Mouse (Mus musculus) liver, embryonic 13.5 days (tissue): Measurements from ENCODE around the gene Fgfrl1. TPM values are rescaled to one million over a fixed set of nuclear protein-coding genes. Genes with fewer than 3 reads are reported as not detected.

Experiments used
- ATAC-seq: fragments of 200-750 bp; cut with Nextera tagmentation; 2 replicates; pipeline ENCODE4 v1.8.0; 2017; ENCODE audit warnings: low read depth, mild to moderate bottlenecking, moderate number of reproducible peaks, moderate library complexity
- DNase-seq: peaks from one replicate; pipeline ENCODE4 v3.0.0; 2022
- H3K27ac ChIP-seq: fragments of 300-500 bp; sonication (generic); 2 replicates; pipeline ENCODE4 v1.5.1; 2015; ENCODE audit warnings: moderate library complexity, mild to moderate bottlenecking, inconsistent platforms
- H3K27me3 ChIP-seq: fragments of 300-500 bp; sonication (generic); 2 replicates; pipeline ENCODE4 v1.6.1; 2015; ENCODE audit warnings: mild to moderate bottlenecking, inconsistent platforms
- H3K36me3 ChIP-seq: fragments of 300-500 bp; sonication (generic); 2 replicates; pipeline ENCODE4 v1.6.1; 2015; ENCODE audit warnings: mild to moderate bottlenecking, inconsistent platforms
- H3K4me1 ChIP-seq: fragments of 300-500 bp; sonication (generic); replicated peaks from 2 replicates; pipeline ENCODE4 v1.6.1; 2015; ENCODE audit warnings: inconsistent platforms
- H3K4me2 ChIP-seq: fragments of 300-500 bp; sonication (generic); 2 replicates; pipeline ENCODE4 v1.6.1; 2015; ENCODE audit warnings: inconsistent platforms, mild to moderate bottlenecking, moderate library complexity
- H3K4me3 ChIP-seq: fragments of 300-500 bp; sonication (generic); replicated peaks from 2 replicates; pipeline ENCODE4 v1.5.1; 2015; ENCODE audit warnings: mild to moderate bottlenecking, inconsistent platforms
- H3K9ac ChIP-seq: fragments of 300-500 bp; sonication (generic); 2 replicates; pipeline ENCODE4 v1.6.1; 2015; ENCODE audit warnings: mild to moderate bottlenecking, inconsistent platforms
- H3K9me3 ChIP-seq: fragments of 300-500 bp; sonication (generic); replicated peaks from 2 replicates; pipeline ENCODE4 v1.6.1; 2016; ENCODE audit warnings: inconsistent platforms
- WGBS: fragments of 180-500 bp; shearing (Covaris S2); methylation state at CpG from one replicate; pipeline ENCODE4 v1.1.7; 2015; ENCODE audit not compliant: insufficient replicate concordance; 5-methylcytosine and 5-hydroxymethylcytosine counted together
- polyA plus RNA-seq: library from polyadenylated mRNA; unstranded; fragments of >200 nt; fragmentation: Nextera tagmentation; extraction: Ambion mirVana; gene quantifications from 2 replicates; pipeline ENCODE4 v1.2.1, GENCODE M21; 2015

The Fgfrl1 gene
- polyA plus RNA-seq, 1 experiment from 2014 or later = 8.8 TPM

- Histone ChIP-seq H3K9ac (peak overlapping the region; percentile 82), H3K4me2 (peak overlapping the region; percentile 88), H3K4me3 (peak overlapping the region; percentile 64), H3K4me1 (peaks cover 54% of the 10 kb centered on the region), H3K9me3 (no peaks in the 10 kb centered on the region), H3K27ac (peak overlapping the region; percentile 90), H3K36me3 (peaks cover 24% of the 10 kb centered on the region), H3K27me3 (peaks cover 10% of the 10 kb centered on the region)
- ATAC-seq = no peak
- 13% methylated on average over 3 of the region's 3 CpGs for WGBS
- no peak for DNase-seq
These were observed 23.7 kb upstream of the Fgfrl1 start for GRCm38 (mm10) chr5:108668387-108668932.

GRCm38 (mm10) chr5:108668977-108669936, 22.9 kb upstream of the Fgfrl1 start, which contains the start of gene Dgkq:
TSS of gene Dgkq (minus strand) at chr5:108669672.
- Histone ChIP-seq H3K27ac (peak within 1 kb of the TSS; percentile 90), H3K36me3 (peaks cover 31% of the 10 kb centered on the region), H3K4me1 (peaks cover 61% of the 10 kb centered on the region), H3K9me3 (no peaks in the 10 kb centered on the region), H3K27me3 (peaks cover 10% of the 10 kb centered on the region), H3K4me2 (peak within 1 kb of the TSS; percentile 88), H3K4me3 (peak within 1 kb of the TSS; percentile 64), H3K9ac (peak within 1 kb of the TSS; percentile 82)
- DNase-seq (peak; percentile 75), ATAC-seq (peak; percentile 79)
- 5% methylated on average over 43 of the region's 43 CpGs for WGBS

- peaks cover 67% of the 10 kb centered on the region for H3K4me1 ChIP-seq
- peak overlapping the region; percentile 88 for H3K4me2 ChIP-seq
- WGBS = 69% methylated on average over 9 of the region's 9 CpGs
- H3K27ac ChIP-seq = peak overlapping the region; percentile 90
- H3K4me3 ChIP-seq = peak overlapping the region; percentile 64
- H3K27me3 ChIP-seq = peaks cover 7% of the 10 kb centered on the region
- H3K36me3 ChIP-seq = peaks cover 31% of the 10 kb centered on the region
- no peaks in the 10 kb centered on the region for H3K9me3 ChIP-seq
- peak overlapping the region; percentile 82 for H3K9ac ChIP-seq
- no peak for ATAC-seq
- no peak for DNase-seq
These were observed 22.2 kb upstream of the Fgfrl1 start for GRCm38 (mm10) chr5:108669986-108670385.

GRCm38 (mm10) chr5:108670785-108671184, 21.4 kb upstream of the Fgfrl1 start:
- DNase-seq (peak; percentile 62), ATAC-seq (peak; percentile 22)
- H3K4me1 ChIP-seq = peaks cover 75% of the 10 kb centered on the region
- no peaks in the 10 kb centered on the region for H3K9me3 ChIP-seq
- no peak overlapping the region for H3K4me2 ChIP-seq
- H3K27ac ChIP-seq = peak overlapping the region; percentile 90; the same call in 1 of the 2 replicates
- H3K4me3 ChIP-seq = no peak overlapping the region
- 0 out of 2 replicates have a peak, but pooled peaks cover 5% of the 10 kb centered on the region for H3K27me3 ChIP-seq
- H3K9ac ChIP-seq = peak overlapping the region; percentile 27; the same call in 1 of the 2 replicates
- H3K36me3 ChIP-seq = peaks cover 31% of the 10 kb centered on the region

GRCm38 (mm10) chr5:108671757-108672156, 20.4 kb upstream of the Fgfrl1 start:
- Histone ChIP-seq H3K4me2 (no peak overlapping the region), H3K27ac (peak overlapping the region; percentile 90; the same call in 1 of the 2 replicates), H3K27me3 (no peaks in the 10 kb centered on the region), H3K36me3 (peaks cover 31% of the 10 kb centered on the region), H3K9ac (0 out of 2 replicates have a peak overlapping the region, but pooled peaks have one; percentile 18), H3K9me3 (no peaks in the 10 kb centered on the region), H3K4me3 (no peak overlapping the region), H3K4me1 (peaks cover 85% of the 10 kb centered on the region)
- 89% methylated on average over 12 of the region's 12 CpGs for WGBS
- ATAC-seq = no peak
- DNase-seq = no peak

- Histone ChIP-seq H3K9me3 (no peaks in the 10 kb centered on the region), H3K27ac (peak overlapping the region; percentile 96), H3K9ac (peak overlapping the region; percentile 79), H3K27me3 (no peaks in the 10 kb centered on the region), H3K4me2 (peak overlapping the region; percentile 75), H3K4me1 (peaks cover 98% of the 10 kb centered on the region), H3K36me3 (peaks cover 31% of the 10 kb centered on the region), H3K4me3 (peak overlapping the region; percentile 60)
- 61% methylated on average over 2 of the region's 2 CpGs for WGBS
- DNase-seq (no peak), ATAC-seq (no peak)
These were observed 17.6 kb upstream of the Fgfrl1 start for GRCm38 (mm10) chr5:108674624-108675023.

- Histone ChIP-seq H3K9me3 (no peaks in the 10 kb centered on the region), H3K4me3 (peak within 1 kb of the TSS; percentile 60), H3K36me3 (peaks cover 31% of the 10 kb centered on the region), H3K4me2 (peak within 1 kb of the TSS; percentile 75), H3K9ac (peak within 1 kb of the TSS; percentile 79), H3K27me3 (no peaks in the 10 kb centered on the region), H3K27ac (peak within 1 kb of the TSS; percentile 96), H3K4me1 (peaks cover 96% of the 10 kb centered on the region)
- DNase-seq (peak; percentile 65), ATAC-seq (peak; percentile 57)
- 27% methylated on average over 9 of the region's 9 CpGs for WGBS
These were observed 16.8 kb upstream of the Fgfrl1 start, which contains the start of gene Slc26a1 for GRCm38 (mm10) chr5:108675251-108675816. TSS of gene Slc26a1 (minus strand) at chr5:108675569.

GRCm38 (mm10) chr5:108676772-108677498, 15.2 kb upstream of the Fgfrl1 start:
- H3K4me2 ChIP-seq = peak overlapping the region; percentile 75
- peaks cover 22% of the 10 kb centered on the region for H3K36me3 ChIP-seq
- H3K9me3 ChIP-seq = no peaks in the 10 kb centered on the region
- no peaks in the 10 kb centered on the region for H3K27me3 ChIP-seq
- peak overlapping the region; percentile 96 for H3K27ac ChIP-seq
- peak overlapping the region; percentile 52 for H3K4me3 ChIP-seq
- peaks cover 88% of the 10 kb centered on the region for H3K4me1 ChIP-seq
- H3K9ac ChIP-seq = peak overlapping the region; percentile 79
- 4% methylated on average over 5 of the region's 5 CpGs for WGBS
- DNase-seq (peak; percentile 69), ATAC-seq (peak; percentile 83)

GRCm38 (mm10) chr5:108677605-108678295, 14.4 kb upstream of the Fgfrl1 start:
- peak; percentile 55 for DNase-seq

GRCm38 (mm10) chr5:108678296-108678854, 13.8 kb upstream of the Fgfrl1 start:
- peaks cover 75% of the 10 kb centered on the region for H3K4me1 ChIP-seq
- H3K9me3 ChIP-seq = no peaks in the 10 kb centered on the region
- 0 out of 2 replicates have a peak overlapping the region, but pooled peaks have one; percentile 3 for H3K9ac ChIP-seq
- H3K27ac ChIP-seq = peak overlapping the region; percentile 96
- no peak overlapping the region for H3K4me3 ChIP-seq
- H3K36me3 ChIP-seq = peaks cover 7% of the 10 kb centered on the region
- ATAC-seq (no peak), DNase-seq (no peak)
- WGBS = 72% methylated on average over 6 of the region's 6 CpGs
- no peaks in the 10 kb centered on the region for H3K27me3 ChIP-seq
- no peak overlapping the region for H3K4me2 ChIP-seq

More at GRCm38 (mm10) chr5:108677605-108678295, 14.4 kb upstream of the Fgfrl1 start:
- Histone ChIP-seq H3K4me1 (peaks cover 81% of the 10 kb centered on the region), H3K36me3 (peaks cover 14% of the 10 kb centered on the region), H3K4me2 (peak overlapping the region; percentile 75), H3K4me3 (peak overlapping the region; percentile 52), H3K27me3 (no peaks in the 10 kb centered on the region), H3K27ac (peak overlapping the region; percentile 96), H3K9ac (peak overlapping the region; percentile 79), H3K9me3 (no peaks in the 10 kb centered on the region)
- WGBS = 9% methylated on average over 25 of the region's 25 CpGs
- peak; percentile 47 for ATAC-seq
